Mouse (Mus musculus) adipocyte (in vitro differentiated cells): ENCODE measurements around the gene Cep85l.

Experiments used
- DNase-seq: peaks from one replicate; pipeline ENCODE4 v3.0.0-alpha.2; 2016; ENCODE audit warnings: low spot score

The Cep85l gene

GRCm38 (mm10) chr10:53341288-53341965 lies 38.3 kb downstream of the Cep85l start:
- DNase-seq = no peak

- no peak for DNase-seq
Observed at GRCm38 (mm10) chr10:53339045-53339444, 40.7 kb downstream of the Cep85l start.

GRCm38 (mm10) chr10:53337162-53337923 lies 42.4 kb downstream of the Cep85l start, which contains the start of gene Pln:
Gene Pln (plus strand): TSS chr10:53337667.
- no peak for DNase-seq

- no peak for DNase-seq
Observed at GRCm38 (mm10) chr10:53335974-53336373, 43.8 kb downstream of the Cep85l start.

- DNase-seq = no peak
Observed at GRCm38 (mm10) chr10:53335266-53335665, 44.5 kb downstream of the Cep85l start.

- DNase-seq = no peak
Observed at GRCm38 (mm10) chr10:53332752-53333151, 47.0 kb downstream of the Cep85l start.

GRCm38 (mm10) chr10:53329257-53329656 lies 50.5 kb downstream of the Cep85l start:
- DNase-seq = no peak

GRCm38 (mm10) chr10:53326367-53326766 lies 53.4 kb downstream of the Cep85l start:
- DNase-seq = no peak

- DNase-seq = peak; percentile 47
Observed at GRCm38 (mm10) chr10:53324663-53325062, 55.1 kb downstream of the Cep85l start.

- DNase-seq = no peak
Observed at GRCm38 (mm10) chr10:53323367-53323766, 56.4 kb downstream of the Cep85l start.

- DNase-seq = no peak
Observed at GRCm38 (mm10) chr10:53306674-53307073, 73.1 kb downstream of the Cep85l start.

- DNase-seq = peak; percentile 16
Observed at GRCm38 (mm10) chr10:53305867-53306266, 73.9 kb downstream of the Cep85l start.

GRCm38 (mm10) chr10:53285147-53285546 lies 94.6 kb downstream of the Cep85l start:
- peak; percentile 3 for DNase-seq

- DNase-seq = no peak
Observed at GRCm38 (mm10) chr10:53272228-53272627, 107.5 kb downstream of the Cep85l start.

- DNase-seq = no peak
Observed at GRCm38 (mm10) chr10:53262021-53262420, 117.7 kb downstream of the Cep85l start.

- no peak for DNase-seq
Observed at GRCm38 (mm10) chr10:53235381-53235780, 144.4 kb downstream of the Cep85l start.

GRCm38 (mm10) chr10:53234683-53235082 lies 145.1 kb downstream of the Cep85l start:
- no peak for DNase-seq

- DNase-seq = no peak
Observed at GRCm38 (mm10) chr10:53234086-53234613, 145.6 kb downstream of the Cep85l start.

- DNase-seq = no peak
Observed at GRCm38 (mm10) chr10:53230809-53231208, 148.9 kb downstream of the Cep85l start.

- DNase-seq = no peak
Observed at GRCm38 (mm10) chr10:53229190-53229589, 150.6 kb downstream of the Cep85l start.
